ENCODE assay signal across 22 mouse cellular contexts in the genomic region with DNA sequence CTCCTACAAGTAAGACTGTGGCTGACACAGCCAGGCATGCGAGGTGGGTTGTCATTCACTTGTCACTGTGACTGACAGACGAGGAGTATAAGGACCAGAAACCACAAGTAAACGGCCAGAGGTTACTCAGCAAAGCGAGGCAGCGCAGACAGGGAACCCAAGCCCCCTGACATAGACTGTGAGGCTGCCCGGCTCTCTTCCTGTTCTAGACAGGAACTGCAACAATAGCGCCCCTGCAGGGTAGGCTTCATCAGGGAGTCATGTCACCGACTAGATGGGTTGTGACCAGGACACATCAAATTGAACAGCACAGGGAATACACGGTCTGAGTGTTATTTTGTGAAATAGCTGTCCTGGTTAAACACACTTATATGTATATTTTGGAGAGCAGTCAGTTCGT.
DNase-seq lines count a peak whose midpoint lies in the region; TF ChIP-seq lines count a peak whose summit lies in the region.
"Had no signal": no experiment of that assay in that cellular context is flagged by ENCODE, and none has a peak within 500 bp of the region (broad histone marks: within the 10 kb centered on the region; RNA-seq: fewer than 3 reads in every experiment).

No protein-coding gene starts in this region.

- peak; percentile 50 for TF ChIP-seq CTCF in layer of hippocampus, adult 2 months (conservative IDR thresholded peaks at IDR 0.05)

- H3K4me3 ChIP-seq in layer of hippocampus, adult 2 months = no peak overlapping the region
- H3K4me3 ChIP-seq: embryonic facial prominence, embryonic 10.5 days; gastrocnemius, adult 2 months; heart, embryonic 13.5 days; hindbrain, embryonic 15.5 days; kidney, embryonic 15.5 days; lung, embryonic 15.5 days; midbrain, embryonic 13.5 days; neural tube, embryonic 13.5 days had no signal

- no peak for DNase-seq in layer of hippocampus, adult 2 months (ENCODE audit: low spot score in 2 of 2)
- no peak for DNase-seq in layer of hippocampus, postnatal 14 days (ENCODE audit: low spot score in 2 of 2)
- DNase-seq in CD8-positive naive resting alpha-beta T cell, adult 2 months (ENCODE audit: low read depth in 2 of 2, low spot score in 2 of 2) = peak; percentile 2 to 8
- DNase-seq in induced T-regulatory cell, adult 2 months (ENCODE audit: low read depth) = peak; percentile 8
- DNase-seq in thymus, postnatal 25 days = peak; percentile 22
- no peak for DNase-seq in embryo, embryonic 11 days
- DNase-seq in urinary bladder, adult 2 months (ENCODE audit: low spot score) = no peak
- DNase-seq in right cerebral cortex, postnatal 10 days (ENCODE audit: low spot score in 2 of 2) = no peak
- DNase-seq: adrenal gland, postnatal 14 days; cerebellum, adult 11-12 months; cerebellum, postnatal 25 days; gastrocnemius, adult 2 months; layer of hippocampus, postnatal 36 days; right cerebral cortex, adult 18-20 months had no signal

- no peak overlapping the region for H3K27ac ChIP-seq in layer of hippocampus, adult 2 months
- H3K27ac ChIP-seq: embryonic facial prominence, embryonic 10.5 days; gastrocnemius, adult 2 months; heart, embryonic 13.5 days; hindbrain, embryonic 15.5 days; kidney, embryonic 15.5 days; lung, embryonic 15.5 days; macrophage; midbrain, embryonic 13.5 days; neural tube, embryonic 13.5 days had no signal

Comparison
In these comparisons a context has a peak if more than half of its experiments do, and no peak if none do; other contexts are left out.
1. DNase-seq: peak in CD8-positive naive resting alpha-beta T cell, adult 2 months (2 of 2), induced T-regulatory cell, adult 2 months (single experiment) and thymus, postnatal 25 days (single experiment); none in layer of hippocampus, adult 2 months (0 of 2), layer of hippocampus, postnatal 14 days (0 of 2), embryo, embryonic 11 days (single experiment), urinary bladder, adult 2 months (single experiment) and right cerebral cortex, postnatal 10 days (0 of 2).